Mouse (Mus musculus): ENCODE results near the gene Gse1. TPM values are rescaled to one million over a fixed set of nuclear protein-coding genes. Genes with fewer than 3 reads are reported as not detected.

Gse1 gene
- polyA plus RNA-seq, 1 experiment = 45.8 TPM

DNA sequence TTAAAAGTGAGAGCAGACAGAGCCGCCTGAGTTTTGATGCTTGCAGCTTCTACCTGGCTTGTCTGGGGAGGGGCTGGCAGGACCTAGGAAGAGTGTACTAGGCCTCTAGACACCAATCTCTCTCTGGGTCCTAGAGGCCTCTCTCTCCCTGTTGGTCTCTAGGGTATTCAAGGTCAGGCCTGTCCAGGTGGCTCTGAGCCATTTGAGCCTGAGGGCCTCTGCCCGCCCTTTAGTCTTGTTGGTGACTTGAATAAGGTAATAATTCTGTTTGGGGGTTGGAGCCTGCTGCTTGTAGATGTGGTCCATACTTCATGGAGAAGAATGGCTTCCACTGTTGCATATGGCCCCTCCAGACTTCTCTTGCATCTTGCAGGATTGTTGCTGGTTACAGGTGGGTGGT is 287.0 kb downstream of the Gse1 start:
- WGBS = 92% methylated on average over 2 of the region's 2 CpGs
- no peaks in the 10 kb centered on the region for H3K4me1 ChIP-seq (ENCODE audit: control insufficient read depth, insufficient read depth, low read length)
- H3K27ac ChIP-seq (ENCODE audit: control insufficient read depth, insufficient read depth, low read depth, low read length, poor library complexity) = no peak overlapping the region
- H3K4me3 ChIP-seq (replicated peaks; ENCODE audit: control insufficient read depth, low read depth, low read length) = no peak overlapping the region
- TF ChIP-seq CTCF (IDR thresholded peaks at IDR 0.05; ENCODE audit: control insufficient read depth, insufficient read depth, low read length) = no peak
- no peak for TF ChIP-seq POLR2A (IDR thresholded peaks at IDR 0.05; ENCODE audit: borderline replicate concordance, control insufficient read depth, low read depth, low read length)

DNA sequence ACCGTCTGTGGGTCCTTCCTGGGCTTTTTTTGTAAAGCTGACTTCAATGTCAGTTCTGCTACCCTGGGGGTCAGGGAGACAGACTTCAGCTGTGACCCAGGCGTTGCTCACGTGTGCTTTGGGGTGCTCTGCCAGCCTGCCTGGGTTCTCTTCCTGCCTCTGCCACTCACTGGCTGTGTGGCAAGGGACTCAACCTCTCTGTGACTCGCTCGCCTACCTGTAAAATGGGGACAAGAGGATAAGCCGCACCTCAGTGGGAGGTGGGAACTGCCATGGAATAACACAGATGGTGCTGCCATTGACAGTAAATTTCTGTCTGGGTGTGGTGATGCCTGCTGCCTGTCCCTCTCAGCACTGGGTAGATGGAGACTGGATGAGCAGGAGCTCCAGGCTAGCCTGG is 287.4 kb downstream of the Gse1 start:
- TF ChIP-seq CTCF (IDR thresholded peaks at IDR 0.05; ENCODE audit: control insufficient read depth, insufficient read depth, low read length) (no peak), POLR2A (IDR thresholded peaks at IDR 0.05; ENCODE audit: borderline replicate concordance, control insufficient read depth, low read depth, low read length) (no peak)
- Histone ChIP-seq H3K4me1 (ENCODE audit: control insufficient read depth, insufficient read depth, low read length) (no peaks in the 10 kb centered on the region), H3K27ac (ENCODE audit: control insufficient read depth, insufficient read depth, low read depth, low read length, poor library complexity) (no peak overlapping the region), H3K4me3 (replicated peaks; ENCODE audit: control insufficient read depth, low read depth, low read length) (no peak overlapping the region)
- 82% methylated on average over 6 of the region's 6 CpGs for WGBS

DNA sequence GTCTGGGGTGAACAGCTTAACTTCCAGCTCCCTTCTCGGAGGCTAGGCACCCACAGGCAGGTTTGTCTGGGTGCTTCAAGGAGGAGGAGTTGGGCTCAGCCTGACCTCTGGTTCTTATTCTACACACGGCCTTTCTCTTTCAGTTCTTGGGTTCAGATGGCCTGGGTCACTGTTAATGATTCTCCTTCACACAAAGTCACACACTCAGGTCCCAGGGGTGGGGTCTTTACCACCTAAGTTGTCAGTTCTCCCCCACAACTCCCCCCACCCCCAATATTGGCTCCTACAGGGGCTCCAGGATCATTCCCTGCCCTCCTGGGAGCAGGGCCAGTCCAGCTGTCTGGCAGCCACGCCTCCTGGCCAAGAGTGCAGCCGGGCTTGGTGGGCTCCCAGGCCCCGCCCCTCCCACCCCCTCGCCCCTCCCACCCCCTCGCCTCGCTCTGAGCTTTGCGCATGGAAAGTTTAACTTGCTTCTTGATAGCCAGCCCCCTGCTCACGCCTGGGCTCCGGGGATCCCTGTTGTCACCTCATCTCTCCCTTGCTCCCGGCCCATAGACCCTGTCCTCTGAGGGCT is 288.0 kb downstream of the Gse1 start:
- no peaks in the 10 kb centered on the region for H3K4me1 ChIP-seq (ENCODE audit: control insufficient read depth, insufficient read depth, low read length)
- H3K4me3 ChIP-seq (replicated peaks; ENCODE audit: control insufficient read depth, low read depth, low read length) = no peak overlapping the region
- no peak for TF ChIP-seq POLR2A (IDR thresholded peaks at IDR 0.05; ENCODE audit: borderline replicate concordance, control insufficient read depth, low read depth, low read length)
- TF ChIP-seq CTCF (IDR thresholded peaks at IDR 0.05; ENCODE audit: control insufficient read depth, insufficient read depth, low read length) = no peak
- H3K27ac ChIP-seq (ENCODE audit: control insufficient read depth, insufficient read depth, low read depth, low read length, poor library complexity) = no peak overlapping the region
- WGBS = 68% methylated on average over 12 of the region's 12 CpGs

DNA sequence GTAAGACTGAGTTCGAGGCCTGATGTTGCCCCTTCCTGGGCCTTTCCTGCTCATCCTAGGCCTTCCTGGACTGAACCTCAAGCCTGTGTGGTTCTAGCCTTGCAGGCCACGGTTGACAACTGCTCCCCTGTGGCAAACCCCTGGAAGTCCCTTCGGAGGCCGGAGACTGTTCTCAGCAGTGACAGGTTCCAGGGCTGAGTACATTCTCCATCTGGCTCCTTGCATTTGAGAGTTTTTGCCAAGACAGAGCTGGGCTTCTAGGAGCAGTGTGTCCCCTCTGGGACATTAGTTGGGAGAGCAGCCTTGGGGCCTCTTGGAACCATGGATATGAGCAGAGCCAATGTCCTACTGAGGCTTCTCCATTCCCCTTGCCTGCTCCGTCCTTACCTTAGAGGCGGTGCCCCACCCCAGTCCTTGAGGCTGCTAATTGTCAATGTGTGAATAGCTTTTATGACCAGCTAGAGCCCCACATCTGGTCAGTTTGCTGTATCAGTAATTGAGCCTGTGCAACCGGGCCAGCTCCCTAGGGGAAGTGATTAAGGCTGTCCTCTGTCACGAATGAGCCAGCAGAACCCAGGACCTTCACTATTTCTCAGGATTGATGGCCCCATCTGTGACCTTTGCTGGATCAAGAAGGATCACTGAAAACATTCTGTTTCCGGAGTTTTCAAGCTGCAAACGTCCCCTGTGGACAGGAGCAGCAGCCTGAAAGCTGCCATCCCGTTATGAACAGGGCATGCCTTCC is 289.6 kb downstream of the Gse1 start:
- H3K4me3 ChIP-seq (replicated peaks; ENCODE audit: control insufficient read depth, low read depth, low read length) = no peak overlapping the region
- TF ChIP-seq POLR2A (IDR thresholded peaks at IDR 0.05; ENCODE audit: borderline replicate concordance, control insufficient read depth, low read depth, low read length) = no peak
- no peak for TF ChIP-seq CTCF (IDR thresholded peaks at IDR 0.05; ENCODE audit: control insufficient read depth, insufficient read depth, low read length)
- no peak overlapping the region for H3K27ac ChIP-seq (ENCODE audit: control insufficient read depth, insufficient read depth, low read depth, low read length, poor library complexity)
- WGBS = 78% methylated on average over 11 of the region's 11 CpGs
- H3K4me1 ChIP-seq (ENCODE audit: control insufficient read depth, insufficient read depth, low read length) = no peaks in the 10 kb centered on the region

DNA sequence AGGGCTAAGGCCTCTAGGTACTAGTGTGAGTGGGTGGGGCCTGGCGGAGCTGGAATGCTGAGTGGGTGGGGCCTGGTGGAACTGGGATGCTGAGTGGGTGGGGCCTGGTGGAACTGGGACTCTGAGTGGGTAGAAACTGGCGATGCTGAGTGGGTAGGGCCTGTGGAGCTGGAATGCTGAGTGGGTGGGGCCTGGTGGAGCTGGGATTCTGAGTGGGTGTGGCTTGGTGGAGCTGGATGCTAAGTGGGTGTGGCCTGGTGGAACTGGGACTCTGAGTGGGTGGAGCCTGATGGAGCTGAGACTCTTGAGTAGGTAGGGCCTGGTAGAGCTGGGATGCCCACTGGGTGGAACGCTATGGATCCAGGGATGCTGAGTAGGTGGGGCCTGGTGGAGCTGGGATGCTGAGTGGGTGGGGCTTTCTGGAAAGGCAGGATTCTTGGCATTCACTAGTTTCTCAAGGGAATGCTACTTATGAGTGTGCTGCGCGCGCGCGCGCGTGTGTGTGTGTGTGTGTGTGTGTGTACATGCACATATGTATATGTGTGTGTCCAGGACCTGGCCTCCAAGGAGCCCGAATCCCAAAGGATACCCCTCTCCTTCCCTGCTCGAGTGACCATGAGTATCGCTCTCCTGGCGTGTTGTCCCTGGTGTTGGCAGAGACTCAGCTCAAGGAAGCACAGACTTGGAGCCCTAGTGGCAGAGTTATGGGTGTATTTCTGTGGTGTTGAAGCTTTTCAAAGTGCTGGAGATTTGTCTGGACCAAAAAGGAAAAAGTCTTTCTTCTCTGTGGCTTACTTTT is 290.7 kb downstream of the Gse1 start:
- TF ChIP-seq POLR2A (IDR thresholded peaks at IDR 0.05; ENCODE audit: borderline replicate concordance, control insufficient read depth, low read depth, low read length) (no peak), CTCF (IDR thresholded peaks at IDR 0.05; ENCODE audit: control insufficient read depth, insufficient read depth, low read length) (no peak)
- H3K27ac ChIP-seq (ENCODE audit: control insufficient read depth, insufficient read depth, low read depth, low read length, poor library complexity) = no peak overlapping the region
- 91% methylated on average over 14 of the region's 14 CpGs for WGBS
- H3K4me1 ChIP-seq (ENCODE audit: control insufficient read depth, insufficient read depth, low read length) = no peaks in the 10 kb centered on the region
- H3K4me3 ChIP-seq (replicated peaks; ENCODE audit: control insufficient read depth, low read depth, low read length) = no peak overlapping the region

DNA sequence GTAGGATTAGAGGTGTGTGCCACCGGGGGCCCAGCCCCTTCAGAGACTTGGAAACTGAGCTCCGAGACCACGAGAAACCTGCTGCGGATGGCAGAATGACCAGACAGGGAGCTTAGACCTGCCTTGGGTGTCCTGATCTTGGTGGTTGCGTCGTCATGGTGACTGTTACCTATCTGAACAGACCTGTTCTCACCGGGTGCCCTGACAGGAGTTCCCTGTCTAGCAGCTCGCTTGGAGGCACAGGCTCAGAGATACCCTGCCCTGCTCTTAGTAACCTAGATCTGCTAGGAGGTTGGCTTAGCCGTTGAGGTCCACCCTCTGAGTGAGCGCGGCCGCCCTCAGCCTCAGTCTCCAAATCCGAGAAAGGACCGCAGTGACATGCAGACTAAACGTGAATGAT is 292.0 kb downstream of the Gse1 start:
- H3K4me1 ChIP-seq (ENCODE audit: control insufficient read depth, insufficient read depth, low read length) = no peaks in the 10 kb centered on the region; the same call in 1 of the 2 replicates
- no peak overlapping the region for H3K4me3 ChIP-seq (replicated peaks; ENCODE audit: control insufficient read depth, low read depth, low read length)
- TF ChIP-seq POLR2A (IDR thresholded peaks at IDR 0.05; ENCODE audit: borderline replicate concordance, control insufficient read depth, low read depth, low read length) = no peak
- TF ChIP-seq CTCF (IDR thresholded peaks at IDR 0.05; ENCODE audit: control insufficient read depth, insufficient read depth, low read length) = no peak
- WGBS = 87% methylated on average over 15 of the region's 15 CpGs
- no peak overlapping the region for H3K27ac ChIP-seq (ENCODE audit: control insufficient read depth, insufficient read depth, low read depth, low read length, poor library complexity)

DNA sequence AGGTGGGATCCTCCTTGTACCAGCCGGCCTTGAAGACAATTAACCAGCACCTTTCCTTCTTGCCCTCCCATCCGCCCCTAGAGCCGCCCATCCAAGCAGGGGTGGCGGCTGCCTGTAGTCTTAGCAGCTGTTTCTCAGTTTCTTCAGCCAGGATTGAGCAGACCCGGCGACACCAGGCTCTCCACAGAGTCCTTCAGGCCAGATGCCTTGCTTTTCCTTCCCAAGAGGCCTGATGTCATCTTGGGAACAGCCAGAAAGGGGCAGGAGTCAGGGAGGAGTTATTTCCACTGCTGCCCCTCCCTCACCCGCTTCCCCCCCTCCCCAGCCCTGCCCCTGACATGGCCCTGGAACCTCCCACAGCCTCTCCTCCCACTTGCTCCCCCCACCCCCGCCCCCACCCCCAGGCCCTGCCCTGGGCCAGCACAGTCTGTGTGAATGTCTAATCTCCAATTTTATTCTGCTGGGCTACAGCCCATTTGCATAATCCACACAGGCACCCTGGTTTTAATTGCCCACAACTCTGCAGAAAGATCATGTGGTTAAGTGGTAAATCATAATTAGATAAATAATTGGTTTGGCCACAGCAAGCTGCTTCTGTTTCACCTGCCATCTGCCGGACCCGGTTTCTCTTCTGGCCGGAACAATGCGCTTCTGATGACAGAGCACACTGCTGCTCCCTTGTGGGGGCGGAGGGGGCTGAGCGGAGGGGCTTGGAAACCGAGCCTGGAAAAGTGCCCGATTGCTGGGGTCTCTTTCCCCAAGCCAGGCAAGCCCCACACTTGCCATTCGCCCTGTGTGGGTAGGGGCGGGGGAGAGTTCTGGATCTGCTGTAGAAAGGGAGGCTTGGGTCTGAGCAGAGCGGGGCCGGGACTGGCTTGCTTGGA is 292.7 kb downstream of the Gse1 start:
- no peak for TF ChIP-seq CTCF (IDR thresholded peaks at IDR 0.05; ENCODE audit: control insufficient read depth, insufficient read depth, low read length)
- no peak for TF ChIP-seq POLR2A (IDR thresholded peaks at IDR 0.05; ENCODE audit: borderline replicate concordance, control insufficient read depth, low read depth, low read length)
- H3K27ac ChIP-seq (ENCODE audit: control insufficient read depth, insufficient read depth, low read depth, low read length, poor library complexity) = no peak overlapping the region
- 82% methylated on average over 20 of the region's 20 CpGs for WGBS
- H3K4me1 ChIP-seq (ENCODE audit: control insufficient read depth, insufficient read depth, low read length) = no peaks in the 10 kb centered on the region; the same call in 1 of the 2 replicates
- no peak overlapping the region for H3K4me3 ChIP-seq (replicated peaks; ENCODE audit: control insufficient read depth, low read depth, low read length)
